Mouse (Mus musculus) midbrain, embryonic 16.5 days (tissue): ENCODE measurements at regions not wholly inside any gene's neighbourhood (a gene's known extent, or its start where the extent isn't known, plus 50 kb on each side); places are given as distances from the start of the nearest gene placed in this dataset.

Experiments used
- ATAC-seq: fragments of 200-750 bp; cut with Nextera tagmentation; 2 replicates; pipeline ENCODE4 v1.8.0; 2017; ENCODE audit warnings: moderate TSS enrichment
- H3K27ac ChIP-seq: fragments of 300-500 bp; sonication (generic); 2 replicates; pipeline ENCODE4 v1.5.1; 2014; ENCODE audit warnings: mild to moderate bottlenecking, low read length, mixed read lengths
- H3K27me3 ChIP-seq: fragments of 300-500 bp; sonication (generic); 2 replicates; pipeline ENCODE4 v1.6.1; 2014; ENCODE audit warnings: low read depth, low read length, mixed read lengths; ENCODE audit not compliant: control insufficient read depth, insufficient read depth
- H3K36me3 ChIP-seq: fragments of 300-500 bp; sonication (generic); 2 replicates; pipeline ENCODE4 v1.6.1; 2014; ENCODE audit warnings: mild to moderate bottlenecking, low read length, moderate library complexity, mixed read lengths; ENCODE audit not compliant: control insufficient read depth, insufficient read depth
- H3K4me1 ChIP-seq: fragments of 300-500 bp; sonication (generic); 2 replicates; pipeline ENCODE4 v1.6.1; 2014; ENCODE audit warnings: mild to moderate bottlenecking, low read length, mixed read lengths; ENCODE audit not compliant: control insufficient read depth, insufficient read depth
- H3K4me2 ChIP-seq: fragments of 300-500 bp; sonication (generic); 2 replicates; pipeline ENCODE4 v1.6.1; 2014; ENCODE audit warnings: mild to moderate bottlenecking, low read length, mixed read lengths
- H3K4me3 ChIP-seq: fragments of 300-500 bp; sonication (generic); 2 replicates; pipeline ENCODE4 v1.5.1; 2014; ENCODE audit warnings: low read depth, mild to moderate bottlenecking, low read length, moderate library complexity, mixed read lengths
- H3K9ac ChIP-seq: fragments of 300-500 bp; sonication (generic); 2 replicates; pipeline ENCODE4 v1.6.1; 2014; ENCODE audit warnings: low read depth, low read length, mixed read lengths
- H3K9me3 ChIP-seq: fragments of 300-500 bp; sonication (generic); replicated peaks from 2 replicates; pipeline ENCODE4 v1.6.1; 2014; ENCODE audit warnings: mild to moderate bottlenecking, low read length, mixed read lengths; ENCODE audit not compliant: control insufficient read depth, poor library complexity, severe bottlenecking
- WGBS: fragments of 180-500 bp; shearing (Covaris S2); extraction: QIAGEN DNeasy Blood & Tissue Kit; methylation state at CpG from one replicate; pipeline ENCODE4 v1.1.7; 2014; 5-methylcytosine and 5-hydroxymethylcytosine counted together

DNA sequence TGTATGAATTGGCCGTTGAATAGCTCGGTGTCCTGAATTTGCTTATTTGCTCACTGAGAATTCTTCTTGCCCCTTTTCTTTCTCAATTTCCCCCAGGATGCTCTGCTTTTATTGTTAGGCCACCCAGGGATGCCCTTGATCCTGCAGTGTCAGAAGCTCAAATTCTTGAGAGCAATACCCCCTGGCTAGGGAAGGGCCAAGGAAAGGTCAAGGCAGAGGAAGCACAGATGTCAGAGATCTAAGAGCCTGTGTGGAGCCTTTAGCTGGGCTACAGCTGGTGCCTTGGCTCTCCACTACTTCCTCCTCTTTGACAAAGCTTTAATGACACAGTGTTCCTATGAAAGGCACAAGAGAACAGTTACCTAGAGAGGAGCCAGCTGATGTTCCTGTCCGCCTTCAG is 141.2 kb downstream of the Tmsb4x start:
- Histone ChIP-seq H3K4me2 (no peak overlapping the region), H3K9me3 (no peaks in the 10 kb centered on the region), H3K36me3 (no peaks in the 10 kb centered on the region), H3K27ac (no peak overlapping the region), H3K9ac (no peak overlapping the region), H3K4me3 (no peak overlapping the region), H3K4me1 (no peaks in the 10 kb centered on the region), H3K27me3 (peaks cover 2% of the 10 kb centered on the region; the same call in 1 of the 2 replicates)
- 76% methylated on average over 3 of the region's 3 CpGs for WGBS
- ATAC-seq = no peak

DNA sequence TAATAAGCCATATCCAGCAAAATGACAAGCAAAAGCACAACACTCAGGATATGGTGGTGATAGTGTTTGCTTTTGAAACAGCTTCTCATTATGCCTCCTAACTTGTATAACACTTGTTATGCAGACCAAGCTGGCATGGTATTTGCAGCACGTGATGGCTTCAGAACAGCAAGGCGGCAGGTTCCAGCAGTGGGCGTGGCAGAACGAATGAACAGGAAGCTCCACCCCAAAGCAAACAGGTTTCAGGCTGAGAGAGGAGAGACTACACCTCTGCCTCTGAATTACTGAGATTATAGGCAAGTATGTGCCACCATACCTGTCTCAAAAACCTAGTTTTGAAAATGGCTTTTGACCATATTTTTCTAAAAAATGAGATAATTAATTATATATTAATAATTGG is 145.2 kb downstream of the Tmsb4x start:
- 55% methylated on average over 4 of the region's 4 CpGs for whole genome bisulfite sequencing

DNA sequence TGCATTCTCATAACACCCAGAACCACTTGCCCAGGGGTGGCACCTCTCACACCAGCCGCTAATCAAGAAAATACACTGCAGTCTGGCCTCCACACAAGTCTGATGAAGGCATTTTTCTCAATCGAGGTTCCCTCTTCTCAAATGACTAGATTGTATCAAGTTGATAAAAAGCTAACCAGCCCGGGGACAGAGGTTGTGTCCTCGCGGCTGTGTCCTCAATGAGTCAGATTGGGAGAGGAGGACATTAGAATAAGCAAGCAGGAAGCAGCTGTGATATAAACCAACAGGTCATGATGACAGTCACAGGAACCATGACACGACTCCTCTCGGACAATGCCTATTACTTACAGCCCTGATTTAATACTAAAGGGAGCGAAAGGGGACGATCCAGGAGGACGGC is 156.7 kb downstream of the Tmsb4x start:
- Histone ChIP-seq H3K4me2 (no peak overlapping the region), H3K27me3 (peaks cover 2% of the 10 kb centered on the region), H3K4me3 (no peak overlapping the region), H3K9ac (no peak overlapping the region), H3K27ac (no peak overlapping the region), H3K4me1 (no peaks in the 10 kb centered on the region), H3K9me3 (no peaks in the 10 kb centered on the region), H3K36me3 (no peaks in the 10 kb centered on the region)
- 89% methylated on average over 10 of the region's 10 CpGs for whole genome bisulfite sequencing
- no peak for ATAC-seq

More for the DNA sequence above, 145.2 kb downstream of the Tmsb4x start:
- no peak overlapping the region for H3K4me2 ChIP-seq
- H3K27ac ChIP-seq = no peak overlapping the region
- H3K9me3 ChIP-seq = no peaks in the 10 kb centered on the region
- no peaks in the 10 kb centered on the region for H3K4me1 ChIP-seq
- H3K9ac ChIP-seq = no peak overlapping the region
- no peak for ATAC-seq
- peaks cover 6% of the 10 kb centered on the region; the same call in 1 of the 2 replicates for H3K27me3 ChIP-seq
- H3K4me3 ChIP-seq = no peak overlapping the region
- no peaks in the 10 kb centered on the region for H3K36me3 ChIP-seq

- Histone ChIP-seq H3K4me3 (no peak overlapping the region), H3K27ac (no peak overlapping the region), H3K4me2 (no peak overlapping the region), H3K9me3 (no peaks in the 10 kb centered on the region), H3K4me1 (no peaks in the 10 kb centered on the region), H3K36me3 (no peaks in the 10 kb centered on the region), H3K27me3 (no peaks in the 10 kb centered on the region; the same call in 1 of the 2 replicates), H3K9ac (no peak overlapping the region)
- no peak for ATAC-seq
- 58% methylated on average over 4 of the region's 4 CpGs for WGBS
These were observed 159.0 kb downstream of the Tmsb4x start for GRCm38 (mm10) chrX:167050066-167050465.

DNA sequence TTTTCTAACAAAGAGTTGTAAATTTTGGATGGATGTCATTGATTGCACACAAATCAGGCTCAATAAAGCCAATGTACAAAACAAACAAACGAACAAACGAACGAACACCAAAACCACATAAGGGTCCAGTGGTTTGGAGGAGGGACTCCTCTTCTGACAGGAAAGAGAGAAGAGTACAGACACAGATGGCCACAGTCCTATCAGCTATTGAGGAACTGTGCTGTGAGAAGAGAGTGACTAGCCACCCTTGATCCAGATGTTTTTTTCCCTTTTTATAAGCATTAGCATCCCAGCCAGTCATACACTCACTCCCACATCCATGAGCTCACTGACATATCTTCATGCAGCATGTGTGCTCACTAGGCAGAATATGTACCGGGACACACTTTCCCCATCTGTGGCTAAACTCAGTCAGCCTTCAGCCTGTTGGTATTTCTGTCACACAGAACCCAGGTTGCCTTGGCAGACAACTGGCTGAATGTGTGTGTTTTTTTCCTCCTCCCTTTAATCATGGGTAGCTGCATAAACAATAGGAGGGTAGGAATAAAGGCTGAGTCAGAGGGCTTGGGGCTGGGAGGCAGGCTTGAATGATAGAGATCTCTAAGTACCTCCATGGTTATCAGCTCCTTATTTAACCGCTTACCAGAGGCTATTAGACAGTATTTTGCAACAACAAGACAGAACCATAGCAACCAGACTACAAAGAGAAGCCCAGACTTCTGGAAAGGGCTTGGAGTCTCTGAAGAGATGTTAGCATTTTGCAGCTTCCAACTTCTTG is 159.7 kb downstream of the Tmsb4x start:
- no peak overlapping the region for H3K4me3 ChIP-seq
- H3K27ac ChIP-seq = no peak overlapping the region
- no peaks in the 10 kb centered on the region for H3K4me1 ChIP-seq
- H3K4me2 ChIP-seq = no peak overlapping the region
- no peak for ATAC-seq
- WGBS = 60% methylated on average over 5 of the region's 5 CpGs
- no peaks in the 10 kb centered on the region for H3K36me3 ChIP-seq
- no peaks in the 10 kb centered on the region; the same call in 1 of the 2 replicates for H3K27me3 ChIP-seq
- H3K9ac ChIP-seq = no peak overlapping the region
- no peaks in the 10 kb centered on the region for H3K9me3 ChIP-seq

- ATAC-seq = no peak
- no peak overlapping the region for H3K9ac ChIP-seq
- H3K4me1 ChIP-seq = no peaks in the 10 kb centered on the region
- no peak overlapping the region for H3K27ac ChIP-seq
- H3K27me3 ChIP-seq = peaks cover under 1% of the 10 kb centered on the region; the same call in 1 of the 2 replicates
- no peaks in the 10 kb centered on the region for H3K36me3 ChIP-seq
- H3K9me3 ChIP-seq = no peaks in the 10 kb centered on the region
- H3K4me2 ChIP-seq = no peak overlapping the region
- H3K4me3 ChIP-seq = no peak overlapping the region
These were observed 171.1 kb downstream of the Tmsb4x start for GRCm38 (mm10) chrX:167037971-167038370.

GRCm38 (mm10) chrX:167036355-167036754 is 172.8 kb downstream of the Tmsb4x start:
- Histone ChIP-seq H3K4me1 (no peaks in the 10 kb centered on the region), H3K4me2 (no peak overlapping the region), H3K9me3 (no peaks in the 10 kb centered on the region), H3K27me3 (peaks cover 2% of the 10 kb centered on the region; the same call in 1 of the 2 replicates), H3K36me3 (no peaks in the 10 kb centered on the region), H3K27ac (no peak overlapping the region), H3K4me3 (no peak overlapping the region), H3K9ac (no peak overlapping the region)
- no peak for ATAC-seq
- WGBS = 35% methylated on average over 1 of the region's 1 CpGs

- Histone ChIP-seq H3K9me3 (no peaks in the 10 kb centered on the region), H3K4me3 (no peak overlapping the region), H3K27me3 (peaks cover 2% of the 10 kb centered on the region), H3K4me1 (no peaks in the 10 kb centered on the region), H3K27ac (no peak overlapping the region), H3K36me3 (no peaks in the 10 kb centered on the region), H3K4me2 (no peak overlapping the region), H3K9ac (no peak overlapping the region)
- ATAC-seq = no peak
These were observed 173.5 kb downstream of the Tmsb4x start for GRCm38 (mm10) chrX:167035639-167036038.

- Histone ChIP-seq H3K27ac (no peak overlapping the region), H3K36me3 (no peaks in the 10 kb centered on the region), H3K4me3 (no peak overlapping the region), H3K9ac (no peak overlapping the region), H3K4me2 (no peak overlapping the region), H3K4me1 (no peaks in the 10 kb centered on the region), H3K27me3 (peaks cover 2% of the 10 kb centered on the region), H3K9me3 (no peaks in the 10 kb centered on the region)
- 81% methylated on average over 2 of the region's 2 CpGs for WGBS
- no peak for ATAC-seq
These were observed 176.0 kb downstream of the Tmsb4x start for GRCm38 (mm10) chrX:167033091-167033490.
